ENCODE assay signal across 7 mouse cellular contexts in the genomic region with DNA sequence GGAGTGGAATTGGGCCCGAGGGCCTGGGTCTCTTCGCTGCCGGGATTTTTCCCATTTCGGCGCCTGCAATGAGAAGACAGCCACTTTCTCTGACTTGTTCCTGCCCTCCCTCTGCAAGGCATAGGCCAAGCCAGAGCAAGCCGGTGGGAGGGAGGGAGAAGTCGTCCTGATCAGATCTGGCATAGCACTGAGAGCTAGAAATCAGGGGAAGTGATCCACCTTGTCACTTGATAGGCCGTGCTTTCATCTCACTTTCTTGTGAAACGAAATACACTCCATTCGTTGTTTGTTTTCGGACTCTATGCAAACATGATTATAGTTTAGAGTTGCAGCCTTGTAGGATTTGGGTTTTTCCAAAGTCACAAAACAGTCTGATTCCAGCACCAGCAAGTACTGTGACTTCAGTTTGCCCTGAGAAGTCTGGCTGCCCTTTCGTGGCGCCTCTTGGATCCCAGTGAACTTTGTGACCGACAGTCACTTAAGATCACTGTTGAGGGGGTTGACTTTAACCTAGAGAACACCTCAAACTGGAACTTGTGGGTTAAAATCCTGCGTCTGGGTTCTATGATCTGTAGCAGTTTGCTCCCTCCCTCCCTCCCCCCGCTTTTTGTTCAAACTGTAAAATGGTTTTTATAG. TPM values are rescaled to one million over a fixed set of nuclear protein-coding genes. Genes with fewer than 3 reads are reported as not detected.
A peak's percentile ranks its signal among the peaks of the same experiment; 100 is the strongest.
DNase-seq lines count a peak whose midpoint lies in the region; ATAC-seq and TF ChIP-seq lines count a peak whose summit lies in the region.

No protein-coding gene starts in this region.

- ATAC-seq in lung, embryonic 14.5 days (ENCODE audit: insufficient read depth): peak; percentile 63
- ATAC-seq in embryonic facial prominence, embryonic 14.5 days (ENCODE audit: low read depth): peak; percentile 71
- peak; percentile 36; the same call in 1 of the 2 replicates for ATAC-seq in intestine, postnatal 0 days
- ATAC-seq in neural tube, embryonic 15.5 days (ENCODE audit: low FRiP score): peak; percentile 34

- DNase-seq in lung, embryonic 14.5 days: peak; percentile 9
- no peak for DNase-seq in lung, postnatal 14 days
- no peak for DNase-seq in embryonic facial prominence, embryonic 14.5 days (ENCODE audit: low spot score)
- DNase-seq in layer of hippocampus, postnatal 14 days (ENCODE audit: low spot score in 2 of 2): no peak
- DNase-seq in adipocyte (ENCODE audit: low spot score): no peak

- peak overlapping the region; percentile 66 for H3K4me3 ChIP-seq in lung, embryonic 14.5 days (ENCODE audit: low read depth, low read length)
- H3K4me3 ChIP-seq in embryonic facial prominence, embryonic 14.5 days (ENCODE audit: low read depth, low read length): peak overlapping the region; percentile 77
- peak overlapping the region; percentile 82 for H3K4me3 ChIP-seq in intestine, postnatal 0 days (ENCODE audit: low read depth, low read length)
- peak overlapping the region; percentile 89 for H3K4me3 ChIP-seq in neural tube, embryonic 15.5 days (replicated peaks)

- no peaks in the 10 kb centered on the region for H3K27me3 ChIP-seq in lung, embryonic 14.5 days (ENCODE audit: insufficient read depth, low read length)
- H3K27me3 ChIP-seq in embryonic facial prominence, embryonic 14.5 days (replicated peaks; ENCODE audit: control insufficient read depth, insufficient read depth, low read length): no peaks in the 10 kb centered on the region
- H3K27me3 ChIP-seq in intestine, postnatal 0 days (replicated peaks; ENCODE audit: control insufficient read depth, insufficient read depth, low read length): no peaks in the 10 kb centered on the region
- no peaks in the 10 kb centered on the region for H3K27me3 ChIP-seq in neural tube, embryonic 15.5 days (replicated peaks)

- peak overlapping the region; percentile 67 for H3K9ac ChIP-seq in lung, embryonic 14.5 days
- peak overlapping the region; percentile 66 for H3K9ac ChIP-seq in embryonic facial prominence, embryonic 14.5 days (ENCODE audit: low read depth, low read length)
- H3K9ac ChIP-seq in intestine, postnatal 0 days (ENCODE audit: low read depth, low read length): peak overlapping the region; percentile 64
- H3K9ac ChIP-seq in neural tube, embryonic 15.5 days (replicated peaks): peak overlapping the region; percentile 81

- WGBS in lung, embryonic 14.5 days: 8% methylated on average over 16 of the region's 16 CpGs
- 8% methylated on average over 15 of the region's 16 CpGs for WGBS in embryonic facial prominence, embryonic 14.5 days
- WGBS in intestine, postnatal 0 days: 5% methylated on average over 16 of the region's 16 CpGs
- 14% methylated on average over 16 of the region's 16 CpGs for WGBS in neural tube, embryonic 15.5 days

- TF ChIP-seq CTCF in lung, embryonic 14.5 days (IDR thresholded peaks at IDR 0.05; ENCODE audit: low read depth): no peak
- TF ChIP-seq CTCF in intestine, postnatal 0 days (IDR thresholded peaks at IDR 0.05; ENCODE audit: low read depth): no peak

- peak overlapping the region; percentile 99 for H3K4me2 ChIP-seq in lung, embryonic 14.5 days
- peak overlapping the region; percentile 81 for H3K4me2 ChIP-seq in embryonic facial prominence, embryonic 14.5 days (ENCODE audit: low read depth, low read length)
- H3K4me2 ChIP-seq in intestine, postnatal 0 days (replicated peaks; ENCODE audit: low read depth): peak overlapping the region; percentile 84
- peak overlapping the region; percentile 99 for H3K4me2 ChIP-seq in neural tube, embryonic 15.5 days

- H3K9me3 ChIP-seq in lung, embryonic 14.5 days (ENCODE audit: low read depth, low read length): no peaks in the 10 kb centered on the region
- H3K9me3 ChIP-seq in embryonic facial prominence, embryonic 14.5 days (ENCODE audit: control insufficient read depth, low read length): no peaks in the 10 kb centered on the region
- no peaks in the 10 kb centered on the region for H3K9me3 ChIP-seq in intestine, postnatal 0 days (ENCODE audit: control insufficient read depth)
- H3K9me3 ChIP-seq in neural tube, embryonic 15.5 days (replicated peaks): no peaks in the 10 kb centered on the region

- peak overlapping the region; percentile 84 for H3K27ac ChIP-seq in lung, embryonic 14.5 days (ENCODE audit: low read depth)
- H3K27ac ChIP-seq in embryonic facial prominence, embryonic 14.5 days (replicated peaks; ENCODE audit: low read depth, low read length): peak overlapping the region; percentile 80
- peak overlapping the region; percentile 89 for H3K27ac ChIP-seq in intestine, postnatal 0 days (ENCODE audit: low read depth, low read length)
- H3K27ac ChIP-seq in neural tube, embryonic 15.5 days (replicated peaks): peak overlapping the region; percentile 91

- H3K4me1 ChIP-seq in lung, embryonic 14.5 days (ENCODE audit: insufficient read depth): peaks cover 4% of the 10 kb centered on the region; the same call in 1 of the 2 replicates
- H3K4me1 ChIP-seq in embryonic facial prominence, embryonic 14.5 days (ENCODE audit: control insufficient read depth, insufficient read depth, low read length): peaks cover 13% of the 10 kb centered on the region
- no peaks in the 10 kb centered on the region; the same call in 1 of the 2 replicates for H3K4me1 ChIP-seq in intestine, postnatal 0 days (replicated peaks; ENCODE audit: control insufficient read depth, insufficient read depth, low read length)
- H3K4me1 ChIP-seq in neural tube, embryonic 15.5 days: peaks cover 38% of the 10 kb centered on the region

- peaks cover 56% of the 10 kb centered on the region for H3K36me3 ChIP-seq in lung, embryonic 14.5 days (ENCODE audit: insufficient read depth)
- peaks cover 48% of the 10 kb centered on the region for H3K36me3 ChIP-seq in embryonic facial prominence, embryonic 14.5 days (ENCODE audit: control insufficient read depth, insufficient read depth, low read length)
- H3K36me3 ChIP-seq in intestine, postnatal 0 days (ENCODE audit: control insufficient read depth, insufficient read depth): peaks cover 45% of the 10 kb centered on the region
- H3K36me3 ChIP-seq in neural tube, embryonic 15.5 days: peaks cover 47% of the 10 kb centered on the region

RNA-seq across cellular contexts. Expression of a gene that starts 0.8 kb away (rescaled TPM):
- polyA plus RNA-seq in lung, embryonic 14.5 days (2014; fragmentation: Nextera tagmentation; extraction: Ambion mirVana): 125 and 132 TPM in 2 replicates
- polyA plus RNA-seq in embryonic facial prominence, embryonic 14.5 days (2014; fragmentation: Nextera tagmentation; extraction: Ambion mirVana): 117 and 120 TPM in 2 replicates
- polyA plus RNA-seq in intestine, postnatal 0 days (2015; fragmentation: Nextera tagmentation; extraction: Ambion mirVana): 92.3 and 94.0 TPM in 2 replicates
- polyA plus RNA-seq in neural tube, embryonic 15.5 days (2015; fragmentation: Nextera tagmentation; extraction: Ambion mirVana): 86.2 and 99.9 TPM in 2 replicates
- 10 to 100 TPM; 65.8 to 68.0 TPM for total RNA-seq in layer of hippocampus, postnatal 14 days (2021)

RNA-seq across cellular contexts. Expression of a gene that starts 0.9 kb away (rescaled TPM):
- polyA plus RNA-seq in lung, embryonic 14.5 days (2014; fragmentation: Nextera tagmentation; extraction: Ambion mirVana): 6.1 and 7.0 TPM in 2 replicates
- polyA plus RNA-seq in embryonic facial prominence, embryonic 14.5 days (2014; fragmentation: Nextera tagmentation; extraction: Ambion mirVana): 4.0 and 5.0 TPM in 2 replicates
- 2.6 and 3.3 TPM in 2 replicates for polyA plus RNA-seq in intestine, postnatal 0 days (2015; fragmentation: Nextera tagmentation; extraction: Ambion mirVana)
- polyA plus RNA-seq in neural tube, embryonic 15.5 days (2015; fragmentation: Nextera tagmentation; extraction: Ambion mirVana): 10.9 and 12.9 TPM in 2 replicates
- 10 to 100 TPM; 11.1 to 13.0 TPM for total RNA-seq in layer of hippocampus, postnatal 14 days (2021)

RNA-seq across cellular contexts. Expression of a gene that starts 14.3 kb away (rescaled TPM):
- polyA plus RNA-seq in lung, embryonic 14.5 days (2014; fragmentation: Nextera tagmentation; extraction: Ambion mirVana): 0.09 TPM in 1 of 2 replicates, not detected in the other
- 2.0 and 2.1 TPM in 2 replicates for polyA plus RNA-seq in embryonic facial prominence, embryonic 14.5 days (2014; fragmentation: Nextera tagmentation; extraction: Ambion mirVana)
- 3.0 and 3.7 TPM in 2 replicates for polyA plus RNA-seq in intestine, postnatal 0 days (2015; fragmentation: Nextera tagmentation; extraction: Ambion mirVana)
- 0.51 and 0.66 TPM in 2 replicates for polyA plus RNA-seq in neural tube, embryonic 15.5 days (2015; fragmentation: Nextera tagmentation; extraction: Ambion mirVana)
- total RNA-seq in layer of hippocampus, postnatal 14 days (2021): under 1 TPM in 1 of 2 experiments, not detected in 1; 0.25 TPM

RNA-seq across cellular contexts. Expression of a gene that starts 59.9 kb away (rescaled TPM):
- polyA plus RNA-seq in lung, embryonic 14.5 days (2014; fragmentation: Nextera tagmentation; extraction: Ambion mirVana): 20.9 and 25.6 TPM in 2 replicates
- 27.2 and 31.0 TPM in 2 replicates for polyA plus RNA-seq in embryonic facial prominence, embryonic 14.5 days (2014; fragmentation: Nextera tagmentation; extraction: Ambion mirVana)
- 15.8 and 19.4 TPM in 2 replicates for polyA plus RNA-seq in intestine, postnatal 0 days (2015; fragmentation: Nextera tagmentation; extraction: Ambion mirVana)
- polyA plus RNA-seq in neural tube, embryonic 15.5 days (2015; fragmentation: Nextera tagmentation; extraction: Ambion mirVana): 30.8 and 33.7 TPM in 2 replicates
- 10 to 100 TPM; 57.2 to 59.5 TPM for total RNA-seq in layer of hippocampus, postnatal 14 days (2021)
